Mouse (Mus musculus) yolk sac, embryonic 10.5 days (tissue): ENCODE results near the gene Mta2.
"Not testable (repeated sequence)": the region's sequence is repeated elsewhere in the genome, so short reads cannot be mapped to it uniquely, and the experiment has no call there.

Experiments used
- DNase-seq: peaks from one replicate; pipeline ENCODE4 v3.0.0-alpha.2; 2017; ENCODE audit warnings: low spot score

Mta2 gene

DNA sequence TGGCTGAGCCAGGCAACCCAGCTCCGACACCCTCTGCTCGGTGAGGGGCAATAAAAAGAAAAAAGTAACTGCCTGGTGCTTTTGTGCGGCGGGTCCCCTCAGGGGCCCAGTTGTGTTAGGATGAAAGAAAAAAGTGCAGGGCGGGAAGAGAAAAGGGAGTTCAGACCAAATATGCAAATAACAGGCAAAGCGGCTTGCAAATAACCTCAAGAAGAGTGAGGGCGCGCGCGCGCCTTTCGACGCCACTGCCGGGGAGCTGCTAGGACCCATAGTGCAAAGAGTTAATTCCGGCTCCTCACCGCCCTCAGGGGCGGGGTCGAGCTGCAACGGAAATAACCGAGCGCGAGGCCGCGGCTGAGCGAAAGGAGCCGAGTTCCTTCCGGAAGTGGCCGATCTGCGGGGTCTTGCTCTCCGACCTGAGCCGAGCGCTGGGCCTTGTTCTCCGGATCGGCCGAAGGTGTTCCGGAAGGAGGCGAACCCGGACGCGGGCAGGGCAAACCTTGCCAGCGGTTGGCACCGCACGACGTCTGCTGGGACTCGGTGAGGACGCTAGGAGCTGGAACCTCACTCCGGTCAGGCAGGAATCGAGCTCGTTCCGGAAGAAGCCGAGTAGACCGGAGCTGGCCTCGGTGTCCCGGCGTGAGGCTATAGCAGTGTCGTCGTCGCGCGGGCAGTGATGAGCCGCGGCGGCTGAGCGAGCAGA lies at the start of gene Mta2:
Gene Mta2, plus strand, starts transcription at position 361 of the 703 bp plus-strand sequence.
- DNase-seq, result peak; percentile 97

DNA sequence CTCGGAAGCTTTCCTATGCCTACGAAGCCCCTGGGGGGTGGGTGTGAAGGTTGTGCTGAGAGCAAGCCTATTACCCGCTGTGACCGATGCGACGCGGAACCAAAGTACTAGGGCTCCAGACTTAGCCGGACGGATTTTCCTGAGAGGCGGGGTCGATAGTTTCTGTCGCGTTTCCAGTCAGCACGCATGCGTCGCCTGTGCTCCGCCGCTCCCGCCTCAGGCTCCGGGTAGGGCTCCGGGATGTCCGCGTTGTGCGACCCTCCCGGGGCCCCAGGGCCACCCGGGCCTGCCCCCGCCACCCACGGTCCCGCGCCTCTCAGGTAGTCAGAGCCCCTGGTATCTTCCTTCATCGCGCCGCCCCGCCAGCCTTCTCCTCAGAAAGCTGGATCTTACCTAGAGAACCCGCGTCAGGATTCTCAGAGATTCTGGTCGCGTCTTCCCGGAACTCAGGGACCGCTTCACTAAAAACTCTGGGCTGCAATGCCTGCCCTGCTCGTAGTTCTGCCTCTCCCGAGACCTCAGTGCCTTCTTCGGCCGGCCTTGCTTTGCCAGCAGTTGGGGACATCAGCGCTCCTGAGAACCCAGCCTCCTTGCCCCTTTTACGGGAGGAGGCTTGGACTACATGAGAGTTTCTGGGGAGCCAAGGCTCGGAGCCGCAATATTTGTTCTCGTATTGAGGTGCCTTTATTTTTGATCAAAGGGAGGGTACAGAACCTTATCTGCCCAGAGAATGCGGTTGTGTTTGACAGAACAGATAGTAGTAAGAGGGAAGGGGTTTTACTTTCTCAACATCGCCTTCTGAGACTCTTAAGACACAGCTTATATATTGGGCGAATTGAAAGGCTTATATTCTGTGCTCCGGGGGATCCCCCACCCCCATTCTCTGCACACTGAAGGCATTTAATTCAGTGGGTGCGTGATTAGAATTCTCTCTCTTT lies 48.6 kb upstream of the Mta2 start, which contains the start of gene Ints5:
Gene Ints5, plus strand, starts transcription at position 177 of the 938 bp plus-strand sequence.
- peak; percentile 88 for DNase-seq

DNA sequence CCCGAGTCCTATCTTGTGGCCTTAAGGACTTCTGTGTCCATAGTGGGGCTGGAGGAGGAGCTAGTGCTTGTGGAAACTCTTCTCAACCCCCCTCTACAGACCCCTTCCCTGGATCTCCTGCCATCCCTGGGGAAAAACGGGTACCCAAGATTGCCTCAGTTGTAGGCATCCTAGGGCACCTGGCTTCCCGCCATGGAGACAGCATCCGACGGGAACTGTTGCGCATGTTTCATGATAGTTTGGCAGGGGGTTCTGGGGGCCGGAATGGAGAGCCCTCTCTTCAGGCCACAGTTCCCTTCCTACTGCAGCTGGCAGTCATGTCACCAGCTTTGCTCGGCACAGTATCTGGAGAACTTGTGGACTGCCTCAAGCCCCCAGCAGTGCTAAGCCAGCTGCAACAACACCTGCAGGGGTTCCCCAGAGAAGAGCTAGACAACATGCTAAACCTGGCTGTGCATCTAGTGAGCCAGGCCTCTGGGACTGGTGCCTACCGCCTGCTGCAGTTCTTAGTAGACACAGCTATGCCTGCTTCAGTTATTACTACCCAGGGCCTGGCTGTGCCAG lies 46.2 kb upstream of the Mta2 start:
- DNase-seq, result no peak

DNA sequence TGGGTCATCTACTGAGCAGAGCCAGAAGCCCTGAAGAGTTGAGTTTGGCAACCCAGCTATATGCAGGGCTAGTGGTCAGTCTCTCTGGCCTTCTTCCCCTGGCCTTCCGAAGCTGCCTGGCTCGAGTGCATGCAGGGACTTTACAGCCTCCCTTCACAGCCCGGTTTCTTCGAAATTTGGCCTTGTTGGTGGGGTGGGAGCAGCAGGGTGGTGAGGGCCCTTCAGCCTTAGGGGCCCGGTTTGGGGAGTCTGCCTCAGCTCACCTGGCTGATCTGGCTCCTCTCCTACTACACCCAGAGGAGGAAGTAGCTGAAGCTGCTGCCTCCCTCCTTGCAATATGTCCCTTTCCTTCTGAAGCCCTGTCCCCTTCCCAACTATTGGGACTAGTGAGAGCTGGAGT lies 45.4 kb upstream of the Mta2 start:
- DNase-seq, result not testable (repeated sequence)

DNA sequence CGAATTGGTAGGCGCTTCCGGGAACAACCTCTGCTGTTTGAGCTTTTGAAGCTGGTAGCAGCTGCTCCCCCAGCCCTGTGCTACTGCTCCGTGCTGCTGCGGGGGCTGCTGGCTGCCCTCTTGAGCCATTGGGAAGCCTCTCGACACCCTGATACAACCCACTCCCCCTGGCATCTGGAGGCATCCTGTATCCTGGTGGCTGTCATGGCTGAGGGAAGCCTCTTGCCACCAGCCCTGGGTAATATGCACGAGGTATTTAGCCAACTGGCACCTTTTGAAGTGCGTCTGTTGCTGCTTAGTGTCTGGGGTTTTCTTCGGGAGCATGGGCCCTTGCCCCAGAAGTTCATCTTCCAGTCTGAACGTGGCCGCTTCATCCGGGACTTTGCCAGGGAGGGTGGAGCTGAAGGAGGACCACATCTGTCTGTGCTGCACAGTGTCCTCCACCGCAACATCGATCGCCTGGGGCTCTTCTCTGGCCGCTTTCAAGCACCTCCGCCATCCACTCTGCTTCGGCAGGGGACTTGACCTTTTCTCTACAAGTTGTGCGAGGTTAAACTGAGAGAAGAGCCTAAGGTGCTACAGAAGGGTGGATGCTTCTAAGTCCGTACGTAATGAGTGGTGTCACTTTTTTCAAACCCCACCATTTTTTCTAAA lies 44.3 kb upstream of the Mta2 start:
- not testable (repeated sequence) for DNase-seq

DNA sequence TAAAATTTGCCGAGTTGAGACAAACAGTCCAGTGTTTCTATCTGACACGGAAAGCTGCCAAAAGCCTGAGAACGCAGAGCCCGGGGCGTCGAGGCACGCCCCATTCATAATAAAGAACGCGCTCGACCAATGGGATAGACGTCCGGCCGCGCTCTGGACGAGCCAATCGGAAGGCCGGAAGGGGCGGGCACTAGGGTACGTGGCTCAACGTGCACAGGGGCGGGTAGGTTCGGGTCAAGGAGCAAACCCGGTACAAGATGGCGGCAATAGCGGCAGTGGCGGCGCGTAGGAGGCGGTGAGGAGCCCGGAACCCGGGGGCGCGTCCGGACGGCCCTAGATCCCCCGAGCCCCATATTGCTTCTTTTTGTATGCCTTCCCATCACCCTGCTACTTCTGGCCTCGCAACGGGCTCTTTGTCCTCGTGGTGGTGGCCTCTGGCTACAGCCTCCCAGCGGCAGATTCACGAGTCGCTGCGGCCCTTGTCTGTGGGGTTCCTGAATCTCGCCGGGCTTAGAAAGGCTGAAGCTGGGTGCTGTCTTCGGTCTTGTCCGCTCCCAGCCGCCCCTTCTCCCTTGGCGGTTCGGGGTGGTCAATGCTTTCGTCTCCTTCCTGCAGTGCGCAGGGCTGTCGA lies 43.7 kb upstream of the Mta2 start, which contains the start of gene Ganab:
Gene Ganab, plus strand, starts transcription at position 207 of the 631 bp plus-strand sequence.
- DNase-seq, result peak; percentile 96

DNA sequence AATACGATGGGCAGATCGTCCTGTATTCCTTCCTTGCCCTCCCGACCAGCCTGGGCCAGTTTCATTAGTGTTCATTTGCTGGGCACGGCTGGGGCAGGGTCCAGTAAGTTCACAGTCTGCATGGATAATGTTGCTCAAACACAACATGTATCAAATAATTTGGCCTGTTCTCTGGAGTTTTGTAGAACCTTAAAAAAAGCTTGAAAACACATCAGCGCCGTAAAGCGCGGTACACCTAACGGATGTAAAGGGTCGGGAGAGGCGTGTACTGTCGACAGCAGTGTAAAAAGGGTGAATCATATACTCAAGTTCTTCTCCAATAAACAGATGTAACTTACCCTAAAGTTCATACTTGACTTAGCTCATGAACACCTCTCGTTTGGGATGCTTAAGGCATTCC lies 43.1 kb upstream of the Mta2 start:
- no peak for DNase-seq

DNA sequence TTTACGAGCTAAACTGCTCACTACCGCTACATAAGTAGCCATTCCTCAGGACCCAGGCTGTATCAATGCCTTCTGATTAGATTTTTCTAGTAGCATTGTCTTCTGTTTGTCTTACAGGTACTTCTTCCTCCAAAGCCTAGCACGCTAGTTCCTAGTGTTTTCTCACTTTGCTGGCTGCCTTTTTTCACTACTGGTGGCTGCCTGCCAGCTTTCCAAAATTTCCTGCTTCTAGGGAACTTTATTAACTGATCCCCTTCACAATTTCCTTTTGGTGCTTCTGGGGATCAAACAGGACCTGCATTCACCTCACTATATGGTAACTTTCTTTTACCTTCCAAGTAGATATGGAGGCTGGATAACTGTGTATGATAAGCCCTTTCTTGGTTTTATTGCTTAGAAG lies 42.6 kb upstream of the Mta2 start:
- DNase-seq, result no peak

DNA sequence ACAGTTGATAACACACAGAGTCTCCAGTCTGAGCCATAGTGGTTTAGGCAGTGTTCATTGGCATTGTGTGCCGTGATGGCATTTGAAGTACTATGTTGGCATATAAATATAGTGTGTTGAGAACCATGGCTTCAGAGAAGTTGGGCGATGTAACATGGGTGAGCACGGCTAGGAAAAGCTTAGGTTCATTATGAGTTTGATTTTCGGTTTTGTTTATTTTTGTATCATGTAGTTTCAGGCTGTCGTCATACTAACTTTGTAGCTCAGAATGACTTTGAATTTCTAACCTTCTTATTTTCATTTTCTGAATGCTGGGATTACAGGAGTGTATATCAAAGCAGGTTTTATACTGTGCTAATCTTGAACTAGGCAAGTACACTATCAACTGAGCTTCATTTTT lies 38.3 kb upstream of the Mta2 start:
- no peak for DNase-seq

DNA sequence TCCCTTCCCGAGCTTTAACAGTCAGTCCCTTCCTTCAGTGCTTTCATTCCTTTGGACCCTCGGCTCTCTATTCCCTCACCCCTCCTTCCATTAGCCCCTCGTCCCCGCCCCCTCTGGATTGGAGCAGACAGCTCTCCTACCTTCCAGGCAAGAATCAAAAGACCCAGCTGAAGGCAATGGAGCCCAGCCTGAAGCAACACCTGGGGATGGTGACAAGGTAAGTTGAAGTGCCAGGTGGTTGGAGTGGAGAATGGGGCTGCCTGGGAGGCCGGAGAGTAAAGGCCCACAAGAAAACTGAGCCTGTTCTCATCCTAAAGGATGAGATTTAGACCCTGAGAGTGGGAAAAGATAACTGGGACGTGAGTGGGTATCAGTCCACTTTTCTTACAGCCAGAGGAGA lies 33.1 kb upstream of the Mta2 start:
- DNase-seq, result no peak

DNA sequence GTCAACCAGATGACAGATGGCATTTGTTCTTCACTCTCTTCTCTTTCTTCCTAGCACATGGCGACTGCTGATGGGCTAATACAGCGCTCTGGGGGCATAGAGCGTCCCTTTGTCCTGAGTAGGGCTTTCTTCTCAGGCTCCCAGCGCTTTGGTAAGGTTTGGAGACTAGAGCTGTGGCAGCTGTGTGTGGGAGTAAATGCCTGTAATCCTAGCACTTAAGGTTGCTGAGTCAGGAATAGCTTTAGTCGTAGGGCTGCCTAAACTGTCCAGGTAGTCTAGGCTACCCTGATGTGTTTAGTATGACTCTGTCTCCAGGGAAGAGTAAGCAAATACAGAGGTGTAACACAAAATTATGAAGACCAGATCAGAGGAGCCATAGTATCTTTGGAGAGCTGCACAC lies 29.9 kb upstream of the Mta2 start:
- no peak for DNase-seq

DNA sequence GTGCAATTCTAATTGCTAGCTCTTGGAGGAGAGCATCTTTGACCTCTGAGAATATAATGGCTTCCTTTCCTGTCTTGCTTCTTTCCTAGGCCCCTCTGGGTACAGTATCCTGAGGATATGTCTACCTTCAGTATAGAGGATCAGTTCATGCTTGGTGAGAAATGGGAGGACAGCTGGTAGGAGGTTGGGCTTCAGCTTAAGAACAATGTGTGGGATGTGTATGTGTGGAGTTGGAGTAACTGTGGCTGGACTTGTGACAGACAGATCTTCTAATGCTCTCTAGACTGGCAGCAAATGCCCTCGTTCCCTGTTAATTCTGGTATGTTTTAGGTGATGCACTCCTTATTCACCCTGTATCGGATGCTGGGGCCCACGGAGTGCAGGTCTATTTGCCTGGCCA lies 27.5 kb upstream of the Mta2 start:
- no peak for DNase-seq

DNA sequence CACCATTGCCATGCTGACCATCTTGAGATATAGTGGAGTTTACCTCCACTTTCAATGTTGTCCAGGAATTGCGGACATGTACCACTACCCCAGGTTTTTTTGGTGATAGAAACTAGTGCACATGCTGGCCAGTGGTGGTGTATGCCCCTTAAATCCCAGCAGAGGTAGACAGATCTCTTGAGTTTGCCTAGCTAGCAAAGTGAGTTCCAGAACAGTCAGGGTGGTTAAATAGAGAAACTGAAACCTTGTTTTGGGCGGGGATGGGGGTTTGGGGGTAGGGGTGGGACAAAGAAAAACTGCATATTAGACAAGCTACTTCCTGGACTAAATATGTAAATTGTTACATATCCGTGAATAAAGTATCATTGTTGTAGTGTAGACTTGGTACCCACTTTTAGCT lies 22.7 kb upstream of the Mta2 start:
- no peak for DNase-seq

DNA sequence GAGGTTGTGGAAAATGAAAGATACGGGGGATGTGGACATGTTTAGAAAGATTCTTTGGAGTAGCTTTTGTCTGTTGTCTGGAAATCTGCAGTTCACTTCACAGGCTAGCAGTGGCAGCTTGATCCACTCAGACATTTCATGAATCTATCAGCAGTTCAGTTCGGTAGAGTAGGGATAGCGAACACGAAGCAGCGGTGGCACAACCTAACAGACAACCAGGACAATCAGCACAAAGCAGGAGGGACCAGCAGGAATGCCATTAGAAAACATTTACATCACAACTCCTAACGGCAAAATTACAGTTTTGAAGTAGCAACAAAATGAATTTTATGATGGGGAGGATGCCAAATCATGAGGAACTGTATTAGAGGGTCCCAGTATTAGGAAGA lies 22.0 kb upstream of the Mta2 start:
- no peak for DNase-seq

DNA sequence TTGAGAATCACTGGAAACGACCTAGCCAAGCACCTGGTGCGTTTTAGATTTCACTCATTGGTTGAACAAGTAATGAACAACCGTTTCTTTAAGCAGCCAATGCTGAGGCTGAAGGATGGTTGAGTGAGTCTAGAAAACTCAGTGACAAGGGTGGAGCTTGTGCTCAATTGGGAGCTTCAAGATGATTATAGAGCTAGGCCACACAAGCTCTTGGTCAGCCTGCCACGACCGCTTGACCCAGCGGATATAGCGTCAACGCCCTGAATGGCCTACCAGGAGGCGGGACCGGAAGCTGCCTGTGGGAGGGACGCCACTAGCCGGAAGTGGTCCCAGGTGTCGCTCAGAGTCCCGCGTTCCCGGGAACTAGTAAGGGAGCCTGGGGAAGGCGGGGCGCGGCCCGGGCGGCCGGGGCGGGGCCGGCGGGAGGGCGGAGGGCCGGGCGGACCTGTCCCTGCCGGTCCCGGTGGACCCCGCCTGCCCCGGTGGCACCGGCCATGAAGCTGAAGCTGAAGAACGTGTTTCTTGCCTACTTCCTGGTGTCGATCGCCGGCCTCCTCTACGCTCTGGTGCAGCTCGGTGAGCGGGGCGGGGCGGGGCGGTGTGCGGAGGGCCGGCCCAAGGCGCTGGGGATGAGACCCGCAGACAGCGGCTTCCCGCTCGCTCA lies 21.5 kb upstream of the Mta2 start, which contains the start of gene B3gat3:
Gene B3gat3, plus strand, starts transcription at position 302 of the 664 bp plus-strand sequence.
- DNase-seq, result peak; percentile 97

DNA sequence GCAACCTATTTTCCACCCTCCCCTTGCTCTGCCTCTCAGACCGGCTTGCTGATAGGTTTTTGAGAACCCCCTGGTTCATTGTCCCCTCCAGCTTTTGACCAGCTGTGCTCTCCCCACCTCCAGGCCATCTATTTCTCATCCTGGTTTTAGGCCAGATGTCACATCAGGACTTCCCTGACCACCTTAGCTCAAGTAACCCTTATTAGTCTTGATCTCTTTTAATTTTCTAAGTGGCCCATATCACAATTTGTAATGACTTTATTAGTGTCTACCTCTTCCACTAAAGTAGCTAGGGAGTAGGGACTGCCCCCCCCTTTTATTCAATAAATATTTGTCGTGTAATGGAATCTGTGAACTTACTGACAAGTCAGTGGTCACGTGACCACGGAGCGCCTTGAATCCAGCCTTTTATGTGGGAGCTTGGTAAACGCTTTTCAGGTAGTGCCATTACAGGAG lies 20.8 kb upstream of the Mta2 start:
- DNase-seq, result peak; percentile 60

DNA sequence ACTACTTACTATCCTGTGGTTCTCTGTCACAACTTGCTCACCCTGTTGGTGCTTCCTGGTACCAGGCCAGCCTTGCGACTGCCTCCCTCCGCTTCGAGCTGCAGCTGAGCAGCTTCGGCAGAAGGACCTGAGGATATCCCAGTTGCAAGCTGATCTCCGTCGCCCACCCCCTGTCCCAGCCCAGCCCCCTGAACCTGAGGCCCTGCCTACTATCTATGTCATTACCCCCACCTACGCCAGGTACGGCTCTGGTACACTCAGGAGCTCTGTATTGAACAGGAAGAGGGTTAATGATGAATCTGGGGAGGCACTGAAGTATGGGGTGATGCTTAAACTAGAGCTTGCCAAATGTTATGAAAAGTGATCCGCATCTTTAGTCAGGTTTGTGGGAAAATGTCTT lies 19.9 kb upstream of the Mta2 start:
- no peak for DNase-seq

DNA sequence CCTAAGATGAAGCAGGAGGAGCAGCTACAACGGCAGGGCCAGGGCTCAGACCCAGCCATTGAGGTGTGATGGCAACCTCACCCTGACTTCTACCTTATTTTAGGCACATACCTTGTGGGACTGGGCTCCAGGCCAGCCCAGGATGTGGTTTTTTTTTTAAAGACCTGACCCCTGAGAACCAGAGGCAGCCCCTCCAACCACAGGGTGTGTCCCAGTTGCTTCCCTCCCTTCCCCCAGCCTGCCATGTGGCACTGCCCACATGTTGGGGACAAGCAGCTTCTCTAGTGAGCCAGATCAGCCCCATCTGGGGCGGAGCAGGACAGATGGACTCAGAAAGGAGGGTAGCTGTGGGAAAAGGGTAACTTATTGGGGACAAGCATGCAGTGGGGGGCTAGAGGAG lies 14.9 kb upstream of the Mta2 start:
- DNase-seq, result no peak

DNA sequence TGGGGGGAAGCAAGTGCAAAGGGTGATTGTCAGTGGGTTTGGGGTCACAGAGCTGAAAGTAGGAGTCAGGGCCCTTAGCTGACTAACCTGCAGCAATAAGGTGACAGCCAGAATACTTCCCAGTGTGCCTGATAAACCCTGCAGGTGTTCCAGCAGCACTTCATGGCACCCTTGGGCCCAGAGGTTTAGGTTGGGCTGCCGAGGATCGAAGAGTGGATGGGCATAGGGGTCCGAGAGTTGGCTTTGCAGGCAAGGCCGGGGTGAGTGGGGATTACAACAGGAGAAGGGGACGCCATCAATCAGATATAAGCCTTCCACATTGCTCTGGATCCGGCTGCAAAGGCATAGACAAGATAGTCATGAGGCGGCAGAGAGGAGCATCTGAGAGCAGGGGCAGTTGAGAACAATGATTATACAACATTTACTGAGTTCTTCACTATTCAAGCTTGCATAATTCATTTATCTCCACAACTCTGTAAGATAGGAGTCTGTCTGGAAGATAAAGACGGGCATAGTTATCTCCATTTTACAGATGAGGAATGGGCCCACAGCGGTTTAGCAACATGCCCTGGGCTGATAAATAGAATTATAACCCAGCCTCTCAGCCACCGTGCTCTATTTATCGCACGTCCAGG lies 13.7 kb upstream of the Mta2 start:
- DNase-seq, result no peak

DNA sequence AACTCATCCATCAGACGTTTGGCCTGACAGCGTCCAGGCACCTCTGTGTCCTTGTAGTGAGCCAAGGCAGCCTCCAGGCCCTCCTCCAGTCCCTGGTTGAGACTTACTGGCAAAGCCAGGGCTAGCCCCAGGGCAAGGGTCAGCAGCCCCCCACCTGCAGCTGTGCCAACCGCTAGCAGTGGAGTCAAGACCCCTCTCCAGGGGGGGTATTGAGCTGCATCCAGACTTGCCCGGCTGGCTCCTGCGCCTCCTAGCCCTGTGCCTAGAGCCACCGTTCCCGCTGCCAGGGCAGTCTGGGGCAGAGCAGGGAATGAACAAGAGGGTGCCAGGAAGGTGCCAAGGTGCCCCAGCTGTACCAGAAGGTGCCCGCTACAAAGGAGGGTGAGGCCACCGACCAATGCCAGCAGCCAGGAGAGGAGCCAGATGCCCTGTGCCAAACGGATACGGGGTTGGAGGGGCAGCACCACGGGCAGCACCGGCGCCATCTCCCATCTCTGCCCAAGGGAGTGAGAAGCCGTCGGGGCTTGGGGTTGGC lies 12.9 kb upstream of the Mta2 start:
- DNase-seq, result no peak
